ENCODE assay signal across 8 mouse cellular contexts in the genomic region with DNA sequence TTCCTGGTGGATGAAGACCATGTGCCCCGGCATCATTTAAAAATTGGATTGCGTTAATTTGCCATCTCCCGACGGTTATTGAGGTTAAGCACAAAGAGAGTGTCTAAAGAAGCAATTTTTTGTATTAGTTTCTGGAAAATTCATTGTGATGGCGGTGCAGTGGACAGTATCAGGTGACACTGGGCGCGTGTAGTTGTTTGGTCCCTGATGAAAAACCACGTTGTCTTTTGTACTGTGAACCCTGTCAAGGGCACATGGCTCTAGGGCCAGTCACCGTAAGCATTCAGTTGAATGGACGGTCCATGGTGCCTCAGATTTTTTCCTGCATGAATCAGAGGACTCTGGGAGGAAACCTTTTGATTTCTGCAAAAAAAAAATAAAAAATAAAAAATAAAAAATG. TPM values are rescaled to one million over a fixed set of nuclear protein-coding genes. Genes with fewer than 3 reads are reported as not detected.
A peak's percentile ranks its signal among the peaks of the same experiment; 100 is the strongest.
DNase-seq lines count a peak whose midpoint lies in the region; ATAC-seq lines count a peak whose summit lies in the region.

No protein-coding gene starts in this region.

- peaks cover 24% of the 10 kb centered on the region for H3K4me1 ChIP-seq in lung, embryonic 15.5 days
- H3K4me1 ChIP-seq in limb, embryonic 12.5 days (replicated peaks) = peaks cover 10% of the 10 kb centered on the region; the same call in 1 of the 2 replicates
- H3K4me1 ChIP-seq in stomach, embryonic 14.5 days (ENCODE audit: control insufficient read depth, insufficient read depth, low read length) = peaks cover 15% of the 10 kb centered on the region; the same call in 1 of the 2 replicates

- no peaks in the 10 kb centered on the region for H3K36me3 ChIP-seq in lung, embryonic 15.5 days
- 0 out of 2 replicates have a peak, but pooled peaks cover 3% of the 10 kb centered on the region for H3K36me3 ChIP-seq in limb, embryonic 12.5 days
- no peaks in the 10 kb centered on the region for H3K36me3 ChIP-seq in stomach, embryonic 14.5 days (ENCODE audit: control insufficient read depth, insufficient read depth, low read length)

- H3K27ac ChIP-seq in lung, embryonic 15.5 days = no peak overlapping the region
- H3K27ac ChIP-seq in limb, embryonic 12.5 days = peak overlapping the region; percentile 99
- peak overlapping the region; percentile 95 for H3K27ac ChIP-seq in stomach, embryonic 14.5 days (ENCODE audit: low read length)

- H3K9me3 ChIP-seq in lung, embryonic 15.5 days = no peaks in the 10 kb centered on the region
- no peaks in the 10 kb centered on the region for H3K9me3 ChIP-seq in limb, embryonic 12.5 days
- H3K9me3 ChIP-seq in stomach, embryonic 14.5 days (ENCODE audit: control insufficient read depth, low read depth, low read length) = no peaks in the 10 kb centered on the region

- ATAC-seq in lung, embryonic 15.5 days (ENCODE audit: borderline replicate concordance, extremely low read depth, low FRiP score, low TSS enrichment) = no peak
- no peak for ATAC-seq in limb, embryonic 12.5 days (ENCODE audit: insufficient number of reproducible peaks, insufficient read depth, low FRiP score, low TSS enrichment, low read depth)
- ATAC-seq in stomach, embryonic 14.5 days (ENCODE audit: insufficient number of reproducible peaks, insufficient read depth, low FRiP score, low read depth) = no peak

- DNase-seq in adrenal gland, postnatal 14 days = peak; percentile 21
- DNase-seq in adrenal gland, postnatal 4 days (ENCODE audit: low spot score in 2 of 2) = no peak
- no peak for DNase-seq in lung, postnatal 25 days (ENCODE audit: low spot score)
- no peak for DNase-seq in right cerebral cortex, postnatal 36 days (ENCODE audit: low spot score in 2 of 2)
- no peak for DNase-seq in right cerebral cortex, postnatal 4 days

- H3K4me2 ChIP-seq in lung, embryonic 15.5 days = peak overlapping the region; percentile 89
- peak overlapping the region; percentile 65 for H3K4me2 ChIP-seq in limb, embryonic 12.5 days
- peak overlapping the region; percentile 69 for H3K4me2 ChIP-seq in stomach, embryonic 14.5 days (replicated peaks; ENCODE audit: low read depth, low read length)

- WGBS in lung, embryonic 15.5 days = 28% methylated on average over 10 of the region's 10 CpGs
- 22% methylated on average over 10 of the region's 10 CpGs for WGBS in limb, embryonic 12.5 days
- WGBS in stomach, embryonic 14.5 days = 22% methylated on average over 10 of the region's 10 CpGs

- no peaks in the 10 kb centered on the region for H3K27me3 ChIP-seq in lung, embryonic 15.5 days
- no peaks in the 10 kb centered on the region for H3K27me3 ChIP-seq in limb, embryonic 12.5 days
- no peaks in the 10 kb centered on the region for H3K27me3 ChIP-seq in stomach, embryonic 14.5 days (ENCODE audit: control insufficient read depth, insufficient read depth, low read length)

- H3K9ac ChIP-seq in lung, embryonic 15.5 days = 0 out of 2 replicates have a peak overlapping the region, but pooled peaks have one; percentile 97
- H3K9ac ChIP-seq in limb, embryonic 12.5 days (replicated peaks) = peak overlapping the region; percentile 99
- H3K9ac ChIP-seq in stomach, embryonic 14.5 days (replicated peaks; ENCODE audit: low read depth, low read length) = peak overlapping the region; percentile 92; the same call in 1 of the 2 replicates

- H3K4me3 ChIP-seq in lung, embryonic 15.5 days = peak overlapping the region; percentile 94
- peak overlapping the region; percentile 83 for H3K4me3 ChIP-seq in limb, embryonic 12.5 days (replicated peaks)
- peak overlapping the region; percentile 88 for H3K4me3 ChIP-seq in stomach, embryonic 14.5 days (ENCODE audit: low read depth, low read length)

RNA-seq across cellular contexts. Expression of gene H2afy2, which starts 0.5 kb away (rescaled TPM):
- 12.9 and 13.7 TPM in 2 replicates for total RNA-seq in adrenal gland, postnatal 14 days (2021)
- 10 to 100 TPM; 35.2 to 35.4 TPM for total RNA-seq in adrenal gland, postnatal 4 days (2021)
- polyA plus RNA-seq in lung, embryonic 15.5 days (2015; fragmentation: Nextera tagmentation; extraction: Ambion mirVana) = 137 and 141 TPM in 2 replicates
- polyA plus RNA-seq in limb, embryonic 12.5 days (2016; fragmentation: Nextera tagmentation; extraction: Ambion mirVana) = 320 and 331 TPM in 2 replicates
- 106 and 109 TPM in 2 replicates for polyA plus RNA-seq in stomach, embryonic 14.5 days (2014; fragmentation: Nextera tagmentation; extraction: Ambion mirVana)
